Mouse (Mus musculus) embryo, embryonic 11.5 days (tissue): ENCODE measurements at regions not wholly inside any gene's neighbourhood (a gene's known extent, or its start where the extent isn't known, plus 50 kb on each side); places are given as distances from the start of the nearest gene placed in this dataset.
"Not testable (repeated sequence)": the region's sequence is repeated elsewhere in the genome, so short reads cannot be mapped to it uniquely, and the experiment has no call there.

Source experiments
- DNase-seq: peaks from one replicate; pipeline ENCODE4 v3.0.0-alpha.2; 2012; ENCODE audit warnings: low read depth, low spot score

DNA sequence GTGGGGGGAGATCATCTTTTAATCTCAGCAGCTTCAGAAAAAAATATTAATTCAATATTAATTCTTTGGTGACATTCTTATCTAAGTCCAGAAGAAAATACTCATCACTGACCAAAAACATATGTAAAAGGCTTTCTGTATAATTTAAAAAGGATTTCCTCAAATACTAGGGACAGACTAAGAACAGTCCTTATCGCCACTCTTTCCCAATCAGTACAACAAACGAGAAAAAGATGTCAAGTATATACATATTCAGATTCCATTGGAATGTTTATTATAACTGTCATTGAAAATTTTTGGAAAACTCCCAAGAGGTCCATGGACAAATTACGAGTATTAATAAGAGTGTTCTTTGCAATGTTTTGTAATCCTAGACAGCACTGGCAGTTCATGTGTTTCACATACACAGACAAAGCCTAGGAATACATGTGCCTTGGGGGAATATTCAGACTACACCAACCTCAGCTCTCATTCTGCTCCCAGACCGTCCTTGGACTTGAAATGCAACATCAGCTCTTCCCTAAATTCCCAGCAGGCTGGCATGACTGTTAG is 270.4 kb upstream of the Dcbld2 start:
- no peak for DNase-seq

DNA sequence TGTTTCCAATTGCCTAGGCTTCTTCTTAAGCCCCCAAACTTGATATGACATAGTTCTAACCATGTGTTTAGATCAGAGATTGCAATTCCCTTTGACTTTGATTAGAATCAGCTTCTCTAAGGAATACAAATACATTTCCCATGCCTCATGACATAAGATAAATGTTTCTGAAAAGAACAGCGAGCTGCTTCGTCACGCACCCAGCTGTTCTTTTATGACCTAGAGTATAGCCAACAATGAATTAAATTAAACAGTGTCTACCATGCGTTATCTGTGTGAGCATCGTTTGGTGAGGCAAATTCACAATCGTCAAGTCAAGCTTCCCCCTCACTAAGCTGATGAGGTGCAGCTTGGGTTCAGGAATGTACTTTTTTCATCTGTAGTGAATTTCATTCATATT is 261.8 kb upstream of the Dcbld2 start:
- DNase-seq: no peak

DNA sequence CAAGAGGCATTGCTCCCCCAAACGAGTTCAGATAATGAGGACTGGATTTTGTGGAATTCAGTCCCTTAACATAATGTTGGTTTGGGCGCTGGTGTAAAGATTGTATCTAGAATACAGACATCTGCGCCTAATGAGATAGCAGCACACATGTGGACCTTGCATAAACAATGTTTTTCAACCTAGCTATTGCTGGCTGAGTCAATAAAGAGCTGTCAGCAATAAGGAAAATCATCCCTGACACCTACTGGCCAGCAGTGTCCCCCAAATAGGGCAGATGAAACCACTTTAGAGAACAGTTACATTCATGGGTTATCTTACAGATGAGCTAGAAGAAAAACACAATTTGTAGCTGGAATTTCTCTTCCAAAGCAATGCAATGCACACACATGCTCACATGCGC is 252.7 kb upstream of the Dcbld2 start:
- no peak for DNase-seq

DNA sequence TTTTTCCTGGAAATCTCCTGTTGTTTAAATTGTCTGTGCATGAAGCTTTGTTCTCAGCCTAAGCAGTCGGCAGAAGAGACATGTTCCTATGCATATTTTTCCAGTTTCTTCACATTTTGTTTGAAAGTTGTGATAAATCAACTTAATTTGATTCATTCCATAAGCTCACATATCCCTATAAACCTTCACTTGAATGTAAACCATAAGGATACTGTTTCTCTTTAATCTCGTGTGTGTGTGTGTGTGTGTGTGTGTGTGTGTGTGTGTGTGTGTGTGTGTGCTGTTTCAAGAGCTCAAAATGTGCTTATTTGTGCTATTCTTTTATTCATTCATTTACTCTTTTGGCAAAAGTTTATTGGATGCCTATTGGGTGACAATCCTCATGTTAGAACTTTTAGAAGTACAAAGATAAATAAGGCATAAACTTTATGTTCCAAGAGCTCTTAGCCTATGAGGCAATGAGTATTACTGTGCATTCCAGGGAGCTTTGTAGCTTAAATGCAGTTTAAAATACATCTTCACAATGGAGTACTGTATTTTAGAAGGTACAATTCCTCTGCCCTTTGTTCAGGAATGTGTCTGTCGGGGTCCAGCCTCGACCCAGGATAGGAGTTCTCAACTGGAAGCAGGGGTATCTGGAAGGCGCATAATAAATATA is 229.4 kb upstream of the Dcbld2 start:
- DNase-seq: no peak

DNA sequence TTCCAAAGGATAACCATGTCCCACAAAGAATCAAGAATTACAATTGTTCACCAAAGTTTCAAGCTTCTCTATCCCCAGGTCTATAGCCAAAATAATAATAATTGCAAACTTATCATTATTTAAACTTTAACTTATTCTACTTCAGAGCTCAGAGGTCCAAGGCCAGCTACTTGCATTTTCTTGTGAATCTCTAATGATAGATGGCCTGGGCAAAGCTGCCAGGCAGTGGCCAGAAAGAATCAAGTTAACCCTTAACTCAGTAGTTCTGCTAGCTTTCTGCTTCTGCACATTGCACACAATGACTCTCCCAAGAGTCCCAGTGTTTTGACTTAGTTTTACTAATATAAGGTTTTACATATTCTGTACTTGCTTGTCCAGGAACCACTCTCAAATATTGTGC is 228.3 kb upstream of the Dcbld2 start:
- not testable (repeated sequence) for DNase-seq

DNA sequence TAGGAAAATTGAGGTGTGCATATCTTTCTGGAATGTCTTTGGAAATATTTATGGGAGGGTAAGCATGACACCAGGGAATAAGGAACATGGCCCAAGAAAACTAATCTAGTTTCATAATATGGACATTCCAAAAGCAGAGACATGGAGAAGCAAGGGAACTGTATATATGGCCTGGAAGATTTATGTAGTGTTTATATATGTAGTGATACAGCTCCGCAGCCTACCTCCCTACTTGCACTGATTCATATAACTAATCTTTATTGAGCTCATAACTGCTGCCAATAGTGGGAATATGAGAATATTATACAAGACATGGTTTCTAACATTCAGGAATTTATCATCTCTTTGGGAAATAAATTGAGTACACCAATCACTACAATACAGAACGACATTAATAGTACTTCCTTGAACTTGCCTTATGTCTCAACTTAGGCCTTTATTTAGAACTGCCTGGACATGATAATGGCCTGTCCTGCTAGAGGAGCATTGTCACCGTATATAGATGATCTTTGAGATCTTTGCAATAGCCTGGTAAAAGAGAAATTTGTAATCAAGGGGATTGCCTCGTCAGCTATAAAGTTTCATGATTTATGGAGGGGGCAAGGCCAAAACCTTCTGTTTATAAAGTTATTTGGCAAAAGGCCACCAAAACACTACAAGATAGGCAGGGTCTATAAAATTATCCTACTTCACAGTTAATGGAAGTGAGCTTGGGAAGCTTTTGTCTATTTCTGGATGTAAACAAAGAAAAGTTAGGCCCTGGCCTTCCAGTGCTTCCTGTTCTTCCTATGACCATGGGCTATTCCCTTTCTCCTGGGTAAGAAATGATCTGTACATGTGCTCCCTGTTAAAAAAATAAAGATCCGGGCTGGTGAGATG is 213.4 kb upstream of the Dcbld2 start:
- DNase-seq: no peak

DNA sequence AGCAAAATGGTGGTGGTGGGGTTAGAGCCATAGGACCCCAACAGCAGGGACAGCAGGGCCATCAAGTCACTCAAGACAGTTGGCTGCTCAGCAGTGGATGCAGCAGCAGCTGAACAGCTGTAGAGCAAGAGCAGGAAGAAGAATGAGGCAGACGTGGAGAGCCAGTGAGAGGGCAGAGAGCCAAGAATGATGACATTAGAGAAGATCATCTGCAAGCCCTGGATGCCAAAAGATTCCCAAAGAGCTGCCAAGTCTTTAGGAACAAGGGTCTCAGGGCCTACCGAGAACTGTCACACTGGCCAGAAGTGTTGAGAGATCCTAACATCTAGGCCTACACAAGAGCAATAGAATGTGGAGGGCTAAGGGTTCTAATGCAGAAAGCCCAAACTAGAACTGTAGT is 196.4 kb upstream of the Dcbld2 start:
- DNase-seq: no peak

DNA sequence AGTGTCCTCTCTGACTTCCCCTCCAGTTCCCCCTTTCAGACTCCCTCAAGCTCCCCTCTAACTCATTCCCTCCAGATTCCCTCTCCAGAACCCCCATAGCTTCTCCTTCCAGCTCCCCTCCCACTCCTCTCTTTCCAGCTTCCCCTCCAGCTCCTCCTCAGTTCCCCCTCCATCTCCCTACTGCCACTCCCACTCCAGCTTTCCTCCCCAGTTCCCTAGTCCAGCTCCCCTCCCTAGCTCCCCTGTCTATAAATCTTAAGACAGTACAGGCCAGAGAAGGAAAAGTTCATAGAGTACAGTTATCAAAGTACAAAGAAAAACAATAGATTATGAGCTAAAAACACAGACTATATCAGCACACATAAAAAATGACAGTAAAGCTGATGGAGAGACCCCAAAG is 173.6 kb upstream of the Dcbld2 start:
- DNase-seq: no peak

DNA sequence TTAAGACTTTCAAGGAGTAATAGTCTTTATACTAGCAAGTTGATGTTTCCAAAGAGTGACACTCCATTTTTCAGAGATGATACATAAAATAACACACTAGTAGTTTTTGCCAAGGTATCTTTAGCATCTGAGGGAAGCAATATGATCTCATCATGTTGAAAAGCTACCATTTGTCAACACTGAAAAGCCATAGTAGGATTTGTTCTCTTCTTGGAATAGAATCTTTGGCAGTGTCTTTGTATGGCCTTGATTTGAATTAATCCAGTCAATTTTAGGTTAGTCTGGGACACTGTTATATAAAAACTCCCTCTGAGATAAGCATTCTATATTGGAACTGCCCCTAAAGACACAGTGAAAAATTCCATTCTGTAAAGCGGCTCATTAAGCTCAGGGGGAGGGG is 171.4 kb upstream of the Dcbld2 start:
- no peak for DNase-seq

DNA sequence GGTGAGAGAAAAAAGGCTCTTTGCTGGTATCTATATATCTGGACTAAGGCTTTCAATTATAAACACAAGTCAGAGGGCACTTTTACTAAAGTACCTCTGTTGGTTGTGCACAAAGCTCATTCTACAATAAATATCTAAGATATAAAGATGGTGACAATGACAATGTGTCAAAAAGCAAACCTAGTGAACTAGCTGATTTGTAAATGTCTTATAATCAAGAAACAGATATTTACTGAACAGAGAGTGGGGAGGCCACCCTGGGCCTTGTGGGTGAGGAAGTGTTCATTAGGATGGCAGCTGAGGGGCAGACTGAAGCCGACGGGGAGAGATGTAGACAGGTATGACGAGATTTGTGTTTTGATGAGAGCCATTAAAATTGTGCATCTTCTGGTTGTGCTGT is 132.0 kb upstream of the Dcbld2 start:
- no peak for DNase-seq

DNA sequence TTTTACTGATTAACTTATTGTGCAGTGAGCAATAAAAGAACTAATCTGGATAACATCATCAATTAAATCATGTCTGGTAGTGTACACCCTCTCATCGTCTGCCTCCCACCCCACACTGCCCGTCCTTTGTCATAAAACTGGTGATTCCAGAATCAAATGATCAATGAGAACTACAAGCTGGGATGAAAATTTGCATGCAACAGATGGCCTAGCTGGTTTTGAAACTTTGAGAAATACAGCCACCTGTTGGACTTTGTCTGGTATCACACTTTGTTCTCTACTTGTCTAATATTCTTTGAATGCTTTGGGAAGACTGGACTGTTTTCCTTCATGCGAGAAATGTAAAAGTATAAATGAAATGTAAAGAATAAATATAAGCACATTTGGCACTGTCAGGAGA is 126.8 kb upstream of the Dcbld2 start:
- DNase-seq: peak; percentile 13

DNA sequence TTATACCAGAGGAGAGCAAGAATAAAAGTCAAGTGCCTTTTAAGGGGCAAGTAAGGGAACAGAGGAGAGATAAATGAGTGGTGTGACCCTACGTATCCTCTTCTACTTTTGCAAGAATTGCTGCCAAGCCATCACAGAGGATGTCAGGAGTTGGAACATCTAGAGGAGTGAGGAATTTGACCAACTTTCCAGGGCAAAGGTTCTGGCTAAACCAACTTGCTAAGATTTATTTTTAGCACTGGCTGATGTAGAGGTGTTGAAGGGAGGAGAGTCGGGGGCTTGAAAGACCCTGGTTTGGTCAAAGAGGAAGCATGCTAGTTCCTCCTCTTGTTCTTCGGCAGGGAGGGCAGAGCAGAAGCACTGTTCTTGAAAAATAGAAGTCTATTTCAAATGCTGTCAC is 113.8 kb upstream of the Dcbld2 start:
- no peak for DNase-seq

DNA sequence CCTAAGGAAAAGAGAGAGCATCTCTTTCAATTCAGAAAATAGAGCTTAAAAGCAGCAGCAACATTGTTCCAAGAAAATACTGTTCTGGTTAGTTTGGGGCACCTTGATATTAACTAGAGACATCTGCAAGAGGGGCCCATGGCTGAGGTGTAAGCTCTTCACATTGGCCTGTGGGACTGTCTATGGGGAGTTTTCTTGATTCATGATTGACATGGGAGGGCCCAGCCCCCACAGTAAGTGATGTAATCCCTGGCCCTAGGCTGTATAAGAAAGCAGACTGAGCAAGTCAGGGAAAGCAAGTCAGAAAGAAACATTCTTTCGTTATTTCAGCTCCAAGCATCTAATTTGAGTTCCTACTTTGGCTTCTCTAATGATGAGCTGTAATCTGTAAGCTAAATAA is 113.1 kb upstream of the Dcbld2 start:
- DNase-seq: no peak

DNA sequence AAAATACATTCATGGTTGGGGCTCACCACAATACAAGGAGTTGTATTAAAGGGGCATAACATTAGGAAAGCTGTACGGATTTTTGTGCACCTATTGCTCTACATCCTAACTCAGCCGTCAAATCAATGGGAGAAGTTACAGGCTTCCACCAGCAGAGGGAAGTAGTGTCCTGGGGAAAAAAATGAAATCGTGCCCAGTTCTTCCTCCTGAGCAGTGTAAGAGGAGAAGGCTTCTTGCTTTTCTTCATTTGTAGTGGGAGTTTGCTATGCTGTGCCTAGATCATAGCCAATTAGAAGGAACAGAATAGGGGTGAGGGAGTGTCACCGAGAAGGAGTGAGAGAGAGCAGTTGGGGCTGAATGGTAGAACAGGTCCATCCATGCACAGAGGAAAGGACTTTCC is 108.7 kb upstream of the Dcbld2 start:
- DNase-seq: peak; percentile 42

DNA sequence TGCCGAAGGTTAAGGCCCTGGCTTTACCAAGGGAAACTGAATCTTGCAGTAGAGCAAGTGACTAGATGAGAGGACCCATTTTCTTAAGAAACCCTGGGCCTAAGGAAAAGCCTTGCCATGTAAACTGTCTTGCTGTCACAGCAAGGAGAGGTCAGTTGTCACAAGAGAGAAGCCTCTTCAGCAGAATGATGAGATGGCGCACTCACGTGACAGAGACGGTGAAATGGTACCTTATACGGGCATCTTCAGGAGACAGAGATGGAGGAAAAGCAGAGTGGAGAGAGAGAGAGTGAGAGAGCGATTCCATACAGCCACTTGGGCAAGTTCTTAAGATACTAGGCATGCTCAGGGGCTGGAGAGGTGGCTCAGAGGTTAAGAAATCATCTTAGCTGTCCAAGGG is 108.1 kb upstream of the Dcbld2 start:
- DNase-seq: no peak

DNA sequence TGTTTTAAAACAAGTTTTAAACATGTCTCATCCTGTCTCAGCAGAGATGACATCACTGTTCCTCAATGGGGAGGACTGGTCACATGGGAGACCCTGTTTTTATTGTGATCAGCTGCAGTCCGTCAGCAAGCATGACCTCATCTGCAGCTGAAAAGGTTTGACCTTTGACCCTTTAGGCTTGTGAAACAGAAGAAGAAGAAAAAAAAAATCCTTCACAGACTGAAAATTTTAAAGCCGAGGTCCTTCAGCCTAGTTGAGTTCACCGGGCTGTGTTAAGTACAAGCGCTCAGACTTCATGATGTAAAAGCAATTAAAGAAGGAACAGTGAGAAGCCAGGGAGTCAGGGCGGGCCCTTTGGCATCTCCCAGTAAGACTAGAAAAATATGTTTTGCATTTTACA is 104.7 kb upstream of the Dcbld2 start:
- DNase-seq: peak; percentile 24

DNA sequence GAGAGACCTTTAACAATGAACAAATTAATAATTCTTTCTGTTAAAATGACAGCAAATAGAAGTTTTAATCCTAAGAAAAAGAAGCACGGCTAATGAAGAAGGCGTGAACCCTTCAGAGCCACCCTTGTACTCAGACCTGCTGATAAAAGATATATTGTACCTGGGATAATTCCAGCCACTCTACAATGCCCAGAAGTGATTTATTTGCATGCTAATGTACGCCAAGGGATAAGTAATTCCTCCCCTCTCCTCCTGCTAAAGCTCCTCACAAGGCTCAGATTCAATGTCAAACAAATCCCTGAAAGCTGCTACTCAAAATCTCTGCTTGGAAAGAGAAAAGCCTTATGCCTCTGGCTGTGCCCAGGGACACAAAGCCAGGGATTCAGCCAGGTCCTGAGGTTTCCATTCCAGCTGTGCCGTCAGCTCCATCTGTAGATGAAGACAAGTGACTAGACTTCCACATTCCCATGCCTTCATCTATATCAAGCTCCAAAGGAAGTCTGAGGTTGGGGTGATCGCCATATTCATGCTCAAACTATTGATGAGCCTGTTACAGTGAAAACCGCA is 91.3 kb upstream of the Dcbld2 start:
- DNase-seq: no peak

DNA sequence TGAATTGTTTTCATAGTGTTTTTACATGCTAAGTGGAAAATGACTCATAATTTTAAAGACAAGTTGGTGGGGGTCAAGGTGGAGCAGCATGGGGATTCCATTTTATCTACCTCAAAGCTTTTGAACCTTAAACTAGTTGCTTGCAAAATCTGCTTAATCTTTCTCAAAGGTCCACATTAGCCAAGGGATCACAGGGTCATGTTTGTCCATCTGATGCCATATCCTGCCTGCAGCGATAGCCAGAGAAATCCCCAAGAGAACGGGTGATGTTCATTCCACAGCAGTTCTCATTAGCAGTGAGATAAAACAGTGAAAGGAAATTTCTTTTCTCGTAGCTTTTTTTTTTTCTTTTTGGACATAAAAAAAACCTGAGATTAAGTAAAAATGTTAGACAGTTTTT is 77.2 kb upstream of the Dcbld2 start:
- no peak for DNase-seq

DNA sequence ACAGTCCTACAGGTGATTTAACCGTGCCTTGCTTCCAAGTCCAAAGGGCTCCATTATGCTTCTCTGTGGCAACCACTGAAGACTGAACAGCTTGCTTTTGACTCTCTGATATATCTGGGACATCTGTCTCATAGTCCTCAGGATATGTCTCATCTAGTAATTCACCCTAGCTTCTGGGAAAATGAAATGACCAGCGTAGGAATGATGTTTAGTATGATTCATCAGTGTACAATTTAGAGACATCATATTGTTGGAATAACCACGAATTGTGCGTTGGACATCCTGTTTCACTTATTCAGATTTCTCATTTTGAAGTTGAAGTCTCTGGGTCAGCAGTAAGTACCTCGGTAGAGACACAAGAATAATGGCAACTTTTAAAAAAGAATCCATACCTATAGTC is 64.3 kb upstream of the Dcbld2 start:
- DNase-seq: no peak

DNA sequence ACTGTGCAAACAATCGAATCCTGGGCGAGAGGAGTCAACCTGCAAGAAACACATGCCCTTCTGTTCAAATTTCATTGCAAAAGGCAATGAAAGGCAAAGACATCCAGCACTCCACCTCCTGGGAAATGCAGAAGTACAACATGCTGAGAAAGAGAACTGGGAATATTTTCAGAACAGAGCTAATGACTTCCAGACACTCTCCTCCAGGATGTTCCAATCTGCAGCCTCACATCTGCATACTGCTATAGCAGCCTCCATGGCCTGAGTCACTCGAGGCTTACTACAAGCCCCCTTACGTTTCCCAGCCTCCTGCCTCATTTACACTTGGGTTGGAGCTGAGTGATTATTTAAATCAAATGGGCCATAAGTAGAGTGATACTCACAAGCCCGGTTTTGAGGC is 58.9 kb upstream of the Dcbld2 start:
- DNase-seq: peak; percentile 24

DNA sequence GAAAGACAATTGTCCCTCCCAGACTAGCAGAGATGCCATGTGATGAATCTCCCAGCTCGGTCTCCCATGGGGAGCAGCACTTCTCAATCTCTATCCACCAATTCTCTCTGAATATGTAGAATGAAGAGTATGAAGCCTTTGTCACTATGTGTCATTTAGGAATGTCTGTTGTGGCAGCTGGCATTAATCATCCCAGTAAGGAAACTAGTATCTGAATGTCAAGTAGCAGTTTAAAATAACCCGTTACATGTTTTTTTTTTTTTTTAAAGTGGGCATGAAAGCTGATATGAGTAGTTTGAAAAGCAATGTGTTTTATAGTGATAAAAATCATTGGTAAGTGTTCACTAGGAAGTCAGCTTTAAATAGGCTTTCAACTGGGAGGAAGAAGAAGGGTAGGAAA is 58.4 kb upstream of the Dcbld2 start:
- DNase-seq: no peak

DNA sequence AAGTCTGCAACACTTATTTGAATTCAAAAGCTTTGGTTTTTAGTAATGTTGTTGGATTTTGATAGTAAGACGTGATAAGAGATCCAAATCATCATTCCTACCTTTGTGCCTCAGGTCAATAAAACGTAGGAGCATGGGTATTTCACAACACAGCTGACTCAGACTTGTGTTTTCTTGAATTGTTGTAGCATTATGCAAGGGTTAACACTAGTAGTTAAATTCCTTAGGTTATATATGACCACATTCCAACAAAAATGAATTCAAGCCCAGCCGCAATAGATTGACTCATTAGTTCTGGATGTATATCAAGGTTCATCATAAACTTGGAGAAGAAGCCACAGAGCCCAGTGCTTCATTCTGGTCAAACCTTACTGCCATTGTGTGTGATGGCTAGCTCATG is 56.1 kb upstream of the Dcbld2 start:
- DNase-seq: no peak

DNA sequence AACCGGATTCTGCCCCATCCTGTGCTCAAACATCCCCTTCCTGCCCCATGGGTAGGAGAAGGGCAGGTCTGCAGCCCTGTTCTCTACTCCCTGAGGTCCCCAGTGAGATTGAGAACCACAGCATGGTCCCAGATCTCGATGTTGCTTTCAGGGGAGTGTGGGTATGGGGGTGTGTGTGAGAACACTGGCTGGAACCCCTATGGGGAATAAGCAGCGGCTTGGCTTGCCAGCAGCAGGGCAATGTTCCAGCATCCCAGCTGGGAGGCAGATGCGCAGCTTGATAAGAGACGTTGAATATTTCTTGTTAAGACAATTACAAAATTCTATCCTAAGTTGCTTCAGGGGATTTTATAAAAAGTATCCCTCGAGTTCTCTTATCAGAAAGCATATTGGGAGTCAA is 53.7 kb upstream of the Dcbld2 start:
- DNase-seq: no peak
